In genomic region chr15:27595560-27595959, GRCm38 (mm10) we compare ENCODE assay signal across 9 mouse cellular contexts. TPM values are rescaled to one million over a fixed set of nuclear protein-coding genes. Genes with fewer than 3 reads are reported as not detected.
A peak's percentile ranks its signal among the peaks of the same experiment; 100 is the strongest.
DNase-seq lines count a peak whose midpoint lies in the region; ATAC-seq and TF ChIP-seq lines count a peak whose summit lies in the region.
"Had no signal": no experiment of that assay in that cellular context is flagged by ENCODE, and none has a peak within 500 bp of the region (broad histone marks: within the 10 kb centered on the region; RNA-seq: fewer than 3 reads in every experiment).

No protein-coding gene starts in this region.

- H3K9me3 ChIP-seq in embryonic facial prominence, embryonic 11.5 days (replicated peaks; ENCODE audit: control insufficient read depth, low read length), result no peaks in the 10 kb centered on the region
- H3K9me3 ChIP-seq in midbrain, postnatal 0 days (ENCODE audit: low read length), result no peaks in the 10 kb centered on the region

- H3K9ac ChIP-seq in embryonic facial prominence, embryonic 11.5 days (replicated peaks; ENCODE audit: low read length), result peak overlapping the region; percentile 25
- no peak overlapping the region for H3K9ac ChIP-seq in midbrain, postnatal 0 days (replicated peaks; ENCODE audit: low read length, poor library complexity, severe bottlenecking)

- peaks cover 3% of the 10 kb centered on the region; the same call in 1 of the 2 replicates for H3K4me1 ChIP-seq in embryonic facial prominence, embryonic 11.5 days (ENCODE audit: control insufficient read depth, insufficient read depth, low read length)
- no peaks in the 10 kb centered on the region for H3K4me1 ChIP-seq in midbrain, postnatal 0 days (ENCODE audit: insufficient read depth, low read length)

- H3K36me3 ChIP-seq in embryonic facial prominence, embryonic 11.5 days (replicated peaks; ENCODE audit: control insufficient read depth, insufficient read depth, low read depth, low read length), result no peaks in the 10 kb centered on the region; the same call in 1 of the 2 replicates
- peaks cover 22% of the 10 kb centered on the region; the same call in 1 of the 2 replicates for H3K36me3 ChIP-seq in midbrain, postnatal 0 days (ENCODE audit: insufficient read depth, low read length)

- no peak for TF ChIP-seq CTCF in midbrain, postnatal 0 days (IDR thresholded peaks at IDR 0.05)

- no peaks in the 10 kb centered on the region for H3K27me3 ChIP-seq in embryonic facial prominence, embryonic 11.5 days (ENCODE audit: control insufficient read depth, insufficient read depth, low read length)
- H3K27me3 ChIP-seq in midbrain, postnatal 0 days (ENCODE audit: insufficient read depth, low read length), result no peaks in the 10 kb centered on the region

- H3K4me3 ChIP-seq in embryonic facial prominence, embryonic 11.5 days (ENCODE audit: low read depth, low read length), result no peak overlapping the region
- H3K4me3 ChIP-seq in midbrain, postnatal 0 days (ENCODE audit: low read depth, low read length), result no peak overlapping the region

- WGBS in embryonic facial prominence, embryonic 11.5 days, result 45% methylated on average over 8 of the region's 8 CpGs
- 52% methylated on average over 8 of the region's 8 CpGs for WGBS in midbrain, postnatal 0 days

- peak overlapping the region; percentile 73 for H3K27ac ChIP-seq in embryonic facial prominence, embryonic 11.5 days (replicated peaks; ENCODE audit: low read depth, low read length)
- peak overlapping the region; percentile 47; the same call in 1 of the 2 replicates for H3K27ac ChIP-seq in midbrain, postnatal 0 days (ENCODE audit: low read depth, low read length)

- H3K4me2 ChIP-seq in embryonic facial prominence, embryonic 11.5 days (ENCODE audit: low read depth, low read length), result no peak overlapping the region
- H3K4me2 ChIP-seq in midbrain, postnatal 0 days (ENCODE audit: low read depth, low read length, poor library complexity, severe bottlenecking), result no peak overlapping the region

- ATAC-seq in embryonic facial prominence, embryonic 11.5 days (replicated peaks; ENCODE audit: insufficient number of reproducible peaks, low FRiP score, low TSS enrichment, low read depth), result no peak
- no peak for ATAC-seq in midbrain, postnatal 0 days (ENCODE audit: low FRiP score)
- no peak for ATAC-seq in megakaryocyte progenitor cell, adult 5-6 weeks (replicated peaks; ENCODE audit: poor library complexity)

- peak; percentile 47 for DNase-seq in cerebellum, adult 11-12 months
- no peak for DNase-seq in cerebellum, adult 11 months
- peak; percentile 19 to 25 for DNase-seq in lung, adult 18-20 months
- DNase-seq in lung, postnatal 4 days, result no peak
- DNase-seq in embryonic facial prominence, embryonic 11.5 days (ENCODE audit: low spot score), result peak; percentile 14
- DNase-seq in midbrain, postnatal 0 days (ENCODE audit: low spot score), result no peak
- DNase-seq in left cerebral cortex, adult 11 months (ENCODE audit: low spot score), result no peak
- DNase-seq: kidney, adult 9 months had no signal

RNA-seq across cellular contexts. Expression of gene Otulin, which starts 34.9 kb away (rescaled TPM):
- polyA plus RNA-seq in embryonic facial prominence, embryonic 11.5 days (2014; fragmentation: Nextera tagmentation; extraction: Ambion mirVana), result 38.0 and 41.1 TPM in 2 replicates
- 17.8 and 24.7 TPM in 2 replicates for total RNA-seq in midbrain, postnatal 0 days (2014; rRNA removed)
- 19.6 and 23.9 TPM in 2 replicates for polyA plus RNA-seq in midbrain, postnatal 0 days (2015; fragmentation: Nextera tagmentation; extraction: Ambion mirVana)
- 71.6 and 72.0 TPM in 2 replicates for total RNA-seq in megakaryocyte progenitor cell, adult 5-6 weeks (2015)
- total RNA-seq in megakaryocyte progenitor cell, adult 5-6 weeks (2017), result 35.4 and 42.0 TPM in 2 replicates

Comparison
In these comparisons a context has a peak if more than half of its experiments do, and no peak if none do; other contexts are left out.
1. DNase-seq: peak in cerebellum, adult 11-12 months (single experiment), lung, adult 18-20 months (2 of 2) and embryonic facial prominence, embryonic 11.5 days (single experiment); none in cerebellum, adult 11 months (single experiment), lung, postnatal 4 days (0 of 2), midbrain, postnatal 0 days (single experiment) and left cerebral cortex, adult 11 months (single experiment).